Mouse (Mus musculus): ENCODE measurements around the gene Lpar2. TPM values are rescaled to one million over a fixed set of nuclear protein-coding genes. Genes with fewer than 3 reads are reported as not detected.

Lpar2 gene
- total and polyA plus RNA-seq, 3 experiments, result 0.74 to 3.0 (median 1.2) TPM

DNA sequence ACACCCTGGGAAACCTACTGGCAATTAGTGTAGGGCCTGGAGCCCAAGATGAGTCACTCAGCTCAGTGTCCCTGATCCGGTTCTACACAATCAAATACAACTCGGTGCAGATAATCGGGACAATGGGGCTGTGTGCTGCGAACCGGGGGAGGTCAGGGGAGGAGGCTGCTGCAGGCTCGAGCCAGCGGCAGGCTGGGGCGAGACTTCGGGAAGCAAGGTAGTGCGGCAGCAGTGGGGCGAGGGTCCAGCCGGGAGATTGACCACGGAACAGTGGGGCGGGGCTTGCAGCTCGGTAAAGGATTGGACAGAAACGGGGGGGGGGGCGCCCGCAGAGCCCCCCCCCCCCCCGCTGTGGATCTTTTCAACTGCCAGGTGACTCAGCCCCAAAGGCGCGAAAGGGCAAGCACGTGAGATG lies 251 bp upstream of the Lpar2 start:
- in situ Hi-C loops (cut with MboI; ENCODE audit: low pct_ligation_motif_present, low pct_unique_long_range_greater_than_20kb, low sequenced_read_pairs), result no loop called here
- H3K79me2 ChIP-seq (replicated peaks; ENCODE audit: control insufficient read depth, extremely low read depth, insufficient read depth, poor library complexity, severe bottlenecking), result no peaks in the 10 kb centered on the region

DNA sequence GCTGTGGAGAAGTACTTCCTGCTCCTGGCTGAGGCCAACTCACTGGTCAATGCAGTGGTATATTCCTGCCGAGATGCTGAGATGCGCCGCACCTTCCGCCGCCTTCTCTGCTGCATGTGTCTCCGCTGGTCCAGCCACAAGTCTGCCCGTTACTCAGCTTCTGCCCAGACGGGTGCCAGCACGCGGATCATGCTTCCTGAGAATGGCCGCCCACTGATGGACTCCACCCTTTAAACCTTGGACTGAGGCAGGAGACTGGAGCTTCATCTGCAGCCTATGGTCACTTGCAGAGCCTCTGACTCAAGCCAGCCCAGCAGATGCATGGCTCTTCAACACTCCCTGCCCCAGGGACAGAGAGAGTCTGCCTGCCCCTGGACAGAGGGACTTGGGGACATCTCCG lies 4.1 kb downstream of the Lpar2 start:
- Histone ChIP-seq H3K9ac (ENCODE audit: insufficient read depth, low read depth) (no peak overlapping the region), H3K36me3 (replicated peaks in 1 of 2; ENCODE audit: control insufficient read depth in 1 of 2, insufficient read depth in 1 of 2, low read length in 1 of 2) (peaks cover 11 to 48% of the 10 kb centered on the region in 2 experiments), H3K4me3 (replicated peaks in 1 of 3; ENCODE audit: low read depth in 2 of 3, low read length in 2 of 3, poor library complexity in 1 of 3) (no peak overlapping the region), H3K27me3 (replicated peaks) (no peaks in the 10 kb centered on the region), H3K27ac (ENCODE audit: insufficient read depth, low read depth) (no peak overlapping the region), H3K4me2 (ENCODE audit: insufficient read depth, low read depth, poor library complexity, severe bottlenecking) (no peak overlapping the region), H3K79me2 (replicated peaks; ENCODE audit: control insufficient read depth, extremely low read depth, insufficient read depth, poor library complexity, severe bottlenecking) (no peaks in the 10 kb centered on the region), H3K4me1 (ENCODE audit: control insufficient read depth in 1 of 2, insufficient read depth in 2 of 2) (peaks cover 14 to 70% of the 10 kb centered on the region in 2 experiments), H3K9me3 (replicated peaks; ENCODE audit: low read length) (no peaks in the 10 kb centered on the region)
- TF ChIP-seq ETS1 (conservative IDR thresholded peaks at IDR 0.05; ENCODE audit: low read depth, low read length) (no peak), RCOR1 (conservative IDR thresholded peaks at IDR 0.05; ENCODE audit: low read depth, low read length) (no peak), MEF2A (IDR thresholded peaks at IDR 0.05; ENCODE audit: borderline replicate concordance, low read depth, low read length) (no peak), EP300 (IDR thresholded peaks at IDR 0.05; ENCODE audit: low read length) (no peak), PAX5 (IDR thresholded peaks at IDR 0.05; ENCODE audit: low read length) (no peak), ZNF384 (IDR thresholded peaks at IDR 0.05; ENCODE audit: low read depth, low read length) (no peak), TBP (conservative IDR thresholded peaks at IDR 0.05; ENCODE audit: low read depth, low read length) (no peak), NELFE (IDR thresholded peaks at IDR 0.05; ENCODE audit: low read depth, low read length) (no peak), MYC (IDR thresholded peaks at IDR 0.05; ENCODE audit: low read depth, low read length) (no peak), ZMIZ1 (IDR thresholded peaks at IDR 0.05; ENCODE audit: low read depth, low read length) (no peak), KAT2A (IDR thresholded peaks at IDR 0.05; ENCODE audit: insufficient replicate concordance, low read length) (no peak)
- in situ Hi-C loops (cut with MboI; ENCODE audit: low pct_ligation_motif_present, low pct_unique_long_range_greater_than_20kb, low sequenced_read_pairs) (no loop called here), dilution Hi-C loops (cut with MboI; ENCODE audit: extremely low pct_ligation_motif_present, extremely low pct_unique_long_range_greater_than_20kb, low sequenced_read_pairs) (no loop called here)
- DNase-seq (ENCODE audit: extremely low read depth), result no peak

More for the DNA sequence above, 251 bp upstream of the Lpar2 start:
- peaks cover 42 to 80% of the 10 kb centered on the region in 2 experiments for H3K36me3 ChIP-seq (replicated peaks in 1 of 2; ENCODE audit: control insufficient read depth in 1 of 2, insufficient read depth in 1 of 2, low read length in 1 of 2)
- peak overlapping the region; percentile 33 for H3K4me2 ChIP-seq (ENCODE audit: insufficient read depth, low read depth, poor library complexity, severe bottlenecking)
- peaks cover 6 to 30% of the 10 kb centered on the region in 2 experiments; a peak in 3 of 4 replicates for H3K4me1 ChIP-seq (ENCODE audit: control insufficient read depth in 1 of 2, insufficient read depth in 2 of 2)
- no peaks in the 10 kb centered on the region for H3K27me3 ChIP-seq (replicated peaks)
- dilution Hi-C loops (cut with MboI; ENCODE audit: extremely low pct_ligation_motif_present, extremely low pct_unique_long_range_greater_than_20kb, low sequenced_read_pairs), result no loop called here
- peak overlapping the region; percentile 10 to 53 (median 51) for H3K4me3 ChIP-seq (replicated peaks in 1 of 3; ENCODE audit: low read depth in 2 of 3, low read length in 2 of 3, poor library complexity in 1 of 3)
- H3K9ac ChIP-seq (ENCODE audit: insufficient read depth, low read depth), result peak overlapping the region; percentile 48
- H3K9me3 ChIP-seq (replicated peaks; ENCODE audit: low read length), result no peaks in the 10 kb centered on the region
- DNase-seq (ENCODE audit: extremely low read depth), result peak; percentile 12
- H3K27ac ChIP-seq (ENCODE audit: insufficient read depth, low read depth), result peak overlapping the region; percentile 51
- no peak for TF ChIP-seq MAX (IDR thresholded peaks at IDR 0.05; ENCODE audit: low read length)
- no peak for TF ChIP-seq MAFK (IDR thresholded peaks at IDR 0.05; ENCODE audit: insufficient replicate concordance, low read length)
- TF ChIP-seq ZKSCAN1 (IDR thresholded peaks at IDR 0.05; ENCODE audit: borderline replicate concordance, low read depth, low read length), result no peak
- no peak for TF ChIP-seq NRF1 (IDR thresholded peaks at IDR 0.05; ENCODE audit: low read depth, low read length)
- TF ChIP-seq CHD1 (IDR thresholded peaks at IDR 0.05; ENCODE audit: low read depth, low read length), result no peak
- no peak for TF ChIP-seq TBP (conservative IDR thresholded peaks at IDR 0.05; ENCODE audit: low read depth, low read length)
- TF ChIP-seq SIN3A (IDR thresholded peaks at IDR 0.05; ENCODE audit: low read length), result no peak
- TF ChIP-seq KAT2A (IDR thresholded peaks at IDR 0.05; ENCODE audit: insufficient replicate concordance, low read length), result no peak
- no peak for TF ChIP-seq ZMIZ1 (IDR thresholded peaks at IDR 0.05; ENCODE audit: low read depth, low read length)
- no peak for TF ChIP-seq CTCF (conservative IDR thresholded peaks at IDR 0.05 in 1 of 2, IDR thresholded peaks at IDR 0.05 in 1 of 2; ENCODE audit: low read depth in 2 of 2, low read length in 2 of 2)
- peak; percentile 46; the same call in 1 of the 2 replicates for TF ChIP-seq POLR2A (IDR thresholded peaks at IDR 0.05; ENCODE audit: low read depth, low read length)
- TF ChIP-seq RCOR1 (conservative IDR thresholded peaks at IDR 0.05; ENCODE audit: low read depth, low read length), result 0 out of 2 replicates have a peak, but pooled peaks have one; percentile 21
- no peak for TF ChIP-seq PAX5 (IDR thresholded peaks at IDR 0.05; ENCODE audit: low read length)
- peak; percentile 88; the same call in 1 of the 2 replicates for TF ChIP-seq BHLHE40 (IDR thresholded peaks at IDR 0.05; ENCODE audit: low read depth, low read length)
- TF ChIP-seq USF1 (IDR thresholded peaks at IDR 0.05; ENCODE audit: low read depth, low read length), result no peak
